Mouse (Mus musculus) inflammation-experienced regulatory T-cells, adult 6 months (primary cell): ENCODE results near the gene Cln5. TPM values are rescaled to one million over a fixed set of nuclear protein-coding genes. Genes with fewer than 3 reads are reported as not detected.

Experiments
- ATAC-seq: one replicate; pipeline ENCODE4 v1.8.0; 2017
- polyA plus RNA-seq, 3 experiments: library from polyadenylated mRNA; unstranded; fragments of 100-300 nt; shearing (Covaris generic); gene quantifications; one replicate each; pipeline ENCODE4 v1.2.1; 2017

Gene Cln5
- polyA plus RNA-seq, 3 experiments from 2014 or later = 17.2 to 20.0 (median 17.9) TPM

GRCm38 (mm10) chr14:103078006-103078912, 8.2 kb downstream of the Cln5 start:
- ATAC-seq = peak; percentile 57

GRCm38 (mm10) chr14:103079209-103079977, 9.4 kb downstream of the Cln5 start:
- ATAC-seq = no peak

- no peak for ATAC-seq
Measured at GRCm38 (mm10) chr14:103085840-103086533, 16.0 kb downstream of the Cln5 start.

- no peak for ATAC-seq
Measured at GRCm38 (mm10) chr14:103086671-103087324, 16.8 kb downstream of the Cln5 start.

- no peak for ATAC-seq
Measured at GRCm38 (mm10) chr14:103087846-103088245, 17.8 kb downstream of the Cln5 start.

- ATAC-seq = peak; percentile 63
Measured at GRCm38 (mm10) chr14:103088624-103089023, 18.6 kb downstream of the Cln5 start.

GRCm38 (mm10) chr14:103093236-103093635, 23.2 kb downstream of the Cln5 start:
- ATAC-seq = no peak

GRCm38 (mm10) chr14:103093670-103094069, 23.7 kb downstream of the Cln5 start:
- peak; percentile 37 for ATAC-seq

- ATAC-seq = no peak
Measured at GRCm38 (mm10) chr14:103095036-103095435, 25.0 kb downstream of the Cln5 start.

- ATAC-seq = no peak
Measured at GRCm38 (mm10) chr14:103095826-103096225, 25.8 kb downstream of the Cln5 start.

GRCm38 (mm10) chr14:103096621-103097020, 26.6 kb downstream of the Cln5 start:
- no peak for ATAC-seq

GRCm38 (mm10) chr14:103098213-103098586, 28.2 kb downstream of the Cln5 start:
- ATAC-seq = no peak

- ATAC-seq = peak; percentile 38
Measured at GRCm38 (mm10) chr14:103098587-103099235, 28.7 kb downstream of the Cln5 start.

- peak; percentile 88 for ATAC-seq
Measured at GRCm38 (mm10) chr14:103099238-103099933, 29.4 kb downstream of the Cln5 start, which contains the start of gene Fbxl3. Fbxl3 (minus strand) TSS chr14:103099566.

GRCm38 (mm10) chr14:103100296-103100695, 30.3 kb downstream of the Cln5 start:
- no peak for ATAC-seq

GRCm38 (mm10) chr14:103101171-103101570, 31.2 kb downstream of the Cln5 start:
- ATAC-seq = no peak

GRCm38 (mm10) chr14:103102246-103102645, 32.2 kb downstream of the Cln5 start:
- no peak for ATAC-seq

GRCm38 (mm10) chr14:103102731-103103335, 32.8 kb downstream of the Cln5 start:
- no peak for ATAC-seq

- no peak for ATAC-seq
Measured at GRCm38 (mm10) chr14:103106301-103106700, 36.3 kb downstream of the Cln5 start.

GRCm38 (mm10) chr14:103109971-103110370, 40.0 kb downstream of the Cln5 start:
- ATAC-seq = no peak
